Mouse (Mus musculus) adrenal gland, adult 8-10 months (tissue): ENCODE measurements around the gene Atp5h. TPM values are rescaled to one million over a fixed set of nuclear protein-coding genes. Genes with fewer than 3 reads are reported as not detected.
"Not testable (repeated sequence)": the region's sequence is repeated elsewhere in the genome, so short reads cannot be mapped to it uniquely, and the experiment has no call there.

Experiments used
- DNase-seq: peaks from one replicate; pipeline ENCODE4 v3.0.0; 2022
- total RNA-seq, 4 experiments: library from RNA; stranded (reverse); gene quantifications; 2 replicates each; pipeline ENCODE4 v1.2.4; 2022

Atp5h gene
- 100 to 1,000 TPM; 440 to 566 (median 519) TPM for total RNA-seq

DNA sequence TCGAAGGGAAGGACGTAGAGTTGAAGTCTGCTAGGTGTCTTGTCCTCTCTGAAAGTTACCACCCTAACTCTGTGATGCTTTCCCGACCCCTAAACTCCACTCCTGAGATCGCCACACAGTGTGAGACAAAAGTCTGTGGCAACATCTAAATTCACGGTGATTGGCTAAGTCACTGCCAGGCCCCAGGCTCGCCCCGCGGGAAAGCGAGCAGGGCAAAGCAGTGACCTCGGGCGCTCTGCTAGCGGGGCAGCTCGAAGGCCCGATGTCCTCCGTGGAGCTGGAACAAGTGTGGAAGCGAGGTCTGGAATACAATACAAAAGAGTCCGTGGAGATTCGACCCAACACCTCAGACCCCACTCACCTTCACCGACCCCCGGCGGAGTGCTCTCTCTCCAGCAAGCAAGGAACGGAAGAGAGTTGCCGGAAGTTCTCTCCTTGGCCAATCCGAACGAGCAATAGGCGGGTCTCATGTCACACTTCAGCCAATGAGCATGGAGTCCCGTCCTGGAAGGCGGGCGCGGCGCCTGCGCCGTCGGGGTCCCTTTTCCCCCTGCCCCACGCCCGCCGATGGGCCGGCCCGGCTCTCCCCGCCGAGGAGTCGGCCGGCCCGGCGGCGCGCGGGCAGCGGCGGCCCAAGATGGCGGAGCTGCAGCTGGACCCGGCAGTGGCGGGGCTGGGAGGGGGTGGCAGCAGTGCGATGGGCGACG, at the start of gene Atp5h, which contains the start of gene Kctd2:
Gene Atp5h (minus strand): TSS at position 432 of the 707 bp plus-strand sequence.
Gene Kctd2 (plus strand): TSS at position 598 of the 707 bp plus-strand sequence.
- peak; percentile 95 for DNase-seq

- DNase-seq = no peak
Measured at GRCm38 (mm10) chr11:115467217-115467618, 47.5 kb upstream of the Atp5h start.

DNA sequence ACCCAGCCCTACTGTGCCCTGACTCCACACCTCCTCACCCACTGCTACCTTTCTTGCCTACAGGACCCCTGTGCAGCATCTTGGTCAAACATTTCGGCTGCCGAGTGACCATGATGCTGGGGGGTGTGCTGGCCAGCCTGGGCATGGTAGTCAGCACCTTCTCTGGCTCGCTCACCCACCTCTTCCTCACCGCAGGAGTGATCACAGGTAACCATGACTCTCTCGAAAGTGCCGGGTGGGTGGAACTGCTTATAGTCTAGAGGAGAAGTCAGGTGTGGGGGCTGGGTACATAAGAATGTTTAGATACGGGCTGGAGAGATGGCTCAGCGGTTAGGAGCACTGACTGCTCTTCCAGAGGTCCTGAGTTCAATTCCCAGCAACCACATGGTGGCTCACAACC, 45.1 kb upstream of the Atp5h start:
- no peak for DNase-seq

GRCm38 (mm10) chr11:115463397-115463796, 43.6 kb upstream of the Atp5h start:
- no peak for DNase-seq

- no peak for DNase-seq
Measured at GRCm38 (mm10) chr11:115462243-115462891, 42.6 kb upstream of the Atp5h start, which contains the start of gene Slc16a5. Slc16a5 (plus strand) TSS chr11:115462474.

DNA sequence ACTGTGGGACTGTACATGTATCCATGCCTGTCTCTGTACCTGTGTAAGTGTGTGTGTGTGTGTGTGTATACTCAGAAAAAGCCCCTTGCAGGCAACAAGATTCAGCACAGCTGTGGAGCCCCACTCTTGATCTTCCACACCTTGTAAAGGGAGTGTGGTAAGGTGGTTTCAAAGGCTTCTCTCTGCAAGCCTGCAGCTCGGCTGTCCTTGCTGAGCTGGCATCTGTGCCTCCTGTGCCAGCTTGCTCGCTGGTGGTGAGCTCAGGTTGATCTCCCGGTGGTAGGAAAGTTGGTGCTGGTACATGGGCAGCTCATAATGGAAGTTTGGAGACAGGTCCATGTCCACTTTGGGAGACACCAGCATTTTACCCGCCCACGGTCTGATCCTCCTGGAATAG, 42.1 kb upstream of the Atp5h start:
- no peak for DNase-seq

DNA sequence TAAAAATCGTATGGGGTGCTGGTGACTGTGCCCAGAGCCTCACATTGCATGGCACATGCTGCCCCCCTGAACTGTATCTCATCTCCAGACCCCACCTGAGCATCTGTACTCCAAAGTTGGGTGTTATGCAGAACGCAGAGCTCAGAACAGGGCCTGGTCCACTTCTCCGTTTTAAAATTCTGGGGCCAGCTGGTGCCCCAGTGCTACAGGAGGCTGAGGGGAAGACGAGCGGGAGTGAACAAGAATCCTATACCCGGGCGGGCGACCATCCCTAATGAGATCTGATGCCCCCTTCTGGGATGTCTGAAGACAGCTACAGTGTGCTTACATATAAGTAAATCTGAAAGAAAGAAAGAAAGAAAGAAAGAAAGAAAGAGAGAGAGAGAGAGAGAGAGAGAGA, 41.2 kb upstream of the Atp5h start:
- no peak for DNase-seq

GRCm38 (mm10) chr11:115457405-115457804, 37.6 kb upstream of the Atp5h start:
- DNase-seq = no peak

GRCm38 (mm10) chr11:115456182-115456581, 36.4 kb upstream of the Atp5h start:
- no peak for DNase-seq

DNA sequence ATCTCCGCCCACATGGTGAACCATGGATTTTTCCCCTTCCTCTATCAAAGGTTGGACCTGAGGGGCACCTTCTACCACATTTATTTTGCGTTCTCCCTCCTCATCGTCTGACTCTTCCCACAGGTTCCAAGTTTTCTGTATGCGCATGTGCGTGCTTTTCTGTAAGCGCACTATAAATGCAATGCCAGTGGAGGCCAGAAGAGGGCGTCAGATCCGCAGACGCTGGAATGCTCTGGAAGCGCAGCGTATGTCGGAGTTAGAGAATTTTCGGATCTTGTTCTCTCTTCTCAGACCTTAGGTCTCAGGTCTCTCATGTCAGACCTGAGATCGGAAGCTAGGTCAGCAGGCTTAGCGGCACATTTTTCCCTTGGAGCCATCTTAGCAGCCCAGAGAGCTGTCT, 35.9 kb upstream of the Atp5h start:
- DNase-seq = no peak

DNA sequence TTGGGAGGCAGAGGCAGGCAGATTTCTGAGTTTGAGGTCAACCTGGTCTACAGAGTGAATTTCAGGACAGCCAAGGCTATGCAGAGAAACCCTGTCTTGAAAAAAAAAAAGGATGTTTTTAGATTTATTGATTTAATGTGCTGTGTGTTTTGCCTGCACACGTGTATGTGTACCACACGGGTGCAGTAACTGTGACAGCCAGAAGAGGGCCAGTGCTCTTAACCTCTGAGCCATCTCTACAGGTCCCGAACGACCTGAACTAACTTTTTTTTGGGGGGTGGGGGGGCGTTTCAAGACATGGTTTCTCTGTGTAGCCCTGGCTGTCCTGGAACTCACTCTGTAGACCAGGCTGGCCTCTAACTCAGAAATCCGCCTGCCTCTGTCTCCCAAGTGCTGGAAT, 35.1 kb upstream of the Atp5h start:
- DNase-seq = not testable (repeated sequence)

DNA sequence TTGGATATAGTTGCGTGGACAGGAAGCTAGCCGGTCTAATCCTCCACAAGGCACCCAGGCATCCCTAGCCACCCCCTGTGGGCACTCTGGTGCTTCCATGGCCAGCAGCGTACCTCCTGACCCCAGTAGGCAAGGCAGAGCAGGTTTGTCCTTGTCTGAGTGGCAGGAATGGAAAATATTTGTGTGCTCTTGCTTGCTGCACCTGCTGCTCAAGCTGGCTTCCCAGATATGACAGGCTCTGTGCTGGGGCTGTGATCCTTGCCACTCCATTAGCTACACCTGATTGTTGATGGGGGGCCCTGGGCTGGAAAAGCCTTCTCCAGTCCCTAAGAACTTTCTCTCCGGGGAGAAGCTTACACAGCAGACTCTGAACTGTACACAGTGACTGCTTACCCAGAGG, 33.5 kb upstream of the Atp5h start:
- DNase-seq = no peak

GRCm38 (mm10) chr11:115452281-115452860, 32.6 kb upstream of the Atp5h start:
- DNase-seq = no peak

DNA sequence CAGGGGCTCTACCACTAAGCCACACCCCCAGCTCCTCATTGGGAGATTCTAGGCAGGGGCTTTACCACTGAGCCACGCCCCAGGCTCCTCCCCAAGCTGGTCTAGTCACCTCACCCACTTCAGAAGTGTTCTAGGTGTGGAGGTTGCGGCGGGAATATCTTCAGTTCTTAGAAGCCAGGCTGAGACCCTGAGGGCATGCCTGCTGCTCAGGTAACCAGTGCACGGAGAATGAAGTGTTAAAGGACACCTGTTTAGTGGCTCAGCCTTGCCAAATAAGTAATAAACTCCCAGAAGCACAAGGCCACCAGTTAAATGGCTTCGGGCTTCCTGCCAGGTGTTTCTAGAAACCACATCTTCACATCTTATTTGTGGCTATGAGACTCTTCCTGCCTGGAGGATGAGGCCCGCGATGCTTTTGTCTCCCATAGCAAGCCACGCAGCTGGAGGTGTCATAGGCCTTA, 32.0 kb upstream of the Atp5h start:
- DNase-seq = no peak

DNA sequence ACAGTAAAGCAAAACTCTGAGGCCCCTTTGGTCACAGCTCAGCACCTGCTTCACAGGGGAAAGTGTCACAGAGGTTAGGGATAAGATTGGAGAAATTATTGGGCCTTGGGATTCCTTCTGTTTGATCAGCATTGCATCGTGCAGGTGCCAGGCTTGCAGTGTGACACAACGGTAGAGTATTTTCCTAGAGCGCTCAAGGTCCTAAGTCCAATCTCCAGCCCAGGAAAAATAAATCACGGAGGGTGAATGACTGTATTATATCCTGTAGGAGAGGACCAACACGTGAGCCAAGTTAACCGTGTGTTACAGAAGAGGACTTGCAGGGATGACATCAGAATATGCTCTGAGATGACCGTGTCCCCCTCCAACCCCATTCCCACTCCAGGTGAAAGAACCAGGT, 30.4 kb upstream of the Atp5h start:
- no peak for DNase-seq

- DNase-seq = no peak
Measured at GRCm38 (mm10) chr11:115448998-115449397, 29.2 kb upstream of the Atp5h start.

DNA sequence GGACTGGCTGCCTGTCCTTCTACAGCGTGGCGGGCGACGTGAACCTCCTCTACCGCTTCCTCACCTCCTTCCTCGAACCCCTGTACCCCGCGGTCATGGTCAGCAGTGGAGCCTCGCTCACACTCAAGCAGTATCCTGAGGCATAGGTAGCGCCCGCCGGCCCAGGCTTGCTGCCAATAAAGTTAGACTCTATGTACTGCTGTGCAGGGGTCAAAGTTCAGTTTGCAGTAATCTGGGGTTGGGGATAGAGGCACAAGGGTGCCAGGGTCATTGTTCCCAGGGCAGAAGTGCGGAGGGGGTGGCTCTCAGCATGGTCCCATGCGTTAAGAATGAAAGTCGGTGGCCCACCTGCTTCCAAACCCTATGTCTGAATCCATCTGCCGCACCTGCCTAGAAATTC, 28.3 kb upstream of the Atp5h start:
- DNase-seq = no peak

- no peak for DNase-seq
Measured at GRCm38 (mm10) chr11:115447321-115447885, 27.6 kb upstream of the Atp5h start.

GRCm38 (mm10) chr11:115446906-115447305, 27.1 kb upstream of the Atp5h start:
- peak; percentile 67 for DNase-seq

DNA sequence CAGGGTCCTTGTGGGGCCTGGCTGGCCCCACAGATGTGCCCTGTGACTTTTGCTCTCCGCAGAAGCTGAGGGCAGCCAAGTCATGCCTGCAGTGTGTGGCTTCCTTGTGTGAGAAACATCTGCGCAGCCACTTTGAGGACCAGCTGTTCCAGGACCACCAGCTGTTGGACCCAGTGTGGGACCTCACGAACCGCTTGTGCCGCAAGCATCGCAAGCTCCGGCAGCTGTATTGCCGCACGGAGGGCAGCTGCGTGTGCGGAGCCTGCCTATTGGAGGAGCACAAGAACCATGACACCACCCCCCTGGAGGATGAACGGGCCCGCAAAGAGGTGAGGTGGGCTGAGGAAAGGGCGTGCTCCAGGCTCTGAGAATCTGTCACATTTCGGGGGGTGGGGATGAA, 21.7 kb upstream of the Atp5h start:
- no peak for DNase-seq

DNA sequence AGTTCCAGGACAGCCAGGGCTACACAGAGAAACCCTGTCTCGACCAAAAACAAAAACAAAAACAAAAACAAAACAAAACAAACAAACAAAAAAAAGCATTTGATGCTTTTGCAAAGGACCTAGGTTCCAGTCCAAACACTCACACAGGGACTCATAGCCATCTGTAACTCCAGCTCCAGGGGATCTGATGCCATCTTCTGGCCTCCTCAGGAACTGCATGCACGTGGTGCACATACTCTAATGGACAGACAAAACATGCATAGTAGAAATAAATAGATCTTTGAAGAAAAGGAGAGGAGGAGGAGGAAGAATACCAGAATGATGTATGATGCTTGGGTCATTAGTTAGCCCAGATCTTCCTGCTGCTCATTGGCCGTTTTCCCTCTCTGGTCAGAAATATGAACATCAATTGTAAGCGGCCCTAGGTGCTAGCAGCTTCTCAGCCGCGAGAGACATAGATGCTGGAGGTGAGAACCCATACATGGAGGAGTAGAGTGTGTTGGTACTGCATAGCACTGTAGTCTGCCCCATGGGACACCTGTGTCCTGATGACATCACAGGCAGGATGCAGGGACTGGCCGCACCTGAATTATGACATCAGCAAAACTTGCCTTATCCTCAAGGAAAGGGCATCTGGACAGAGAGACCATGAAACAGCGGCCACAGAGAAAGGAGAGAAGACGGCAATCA, 20.3 kb upstream of the Atp5h start, which contains the start of gene Trim80:
Gene Trim80 (plus strand): TSS at position 640 of the 690 bp plus-strand sequence.
- DNase-seq = no peak

DNA sequence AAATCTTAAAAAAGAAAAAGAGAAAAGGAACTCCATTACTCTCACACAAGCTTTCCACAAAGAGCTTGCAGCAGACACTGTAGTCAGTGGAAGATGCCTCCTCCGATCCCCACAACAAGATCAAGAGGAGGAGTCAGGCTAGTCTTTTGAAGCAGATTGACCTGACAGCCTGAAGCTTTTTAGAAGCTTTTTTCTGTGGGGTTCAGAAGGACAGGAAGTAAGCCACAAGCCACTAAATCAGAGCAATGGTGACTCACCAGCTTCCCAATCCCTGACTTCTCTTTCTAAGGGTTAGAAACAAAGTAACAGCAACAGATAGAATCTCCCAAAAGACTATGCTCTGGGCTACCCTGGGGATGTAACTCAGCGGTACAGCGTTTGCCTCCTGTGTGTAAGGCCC, 19.6 kb upstream of the Atp5h start:
- DNase-seq = no peak
